Mouse (Mus musculus) intestine, embryonic 14.5 days (tissue): ENCODE data around the gene Tmem132a. TPM values are rescaled to one million over a fixed set of nuclear protein-coding genes. Genes with fewer than 3 reads are reported as not detected.

Experiments
- ATAC-seq: fragments of 200-750 bp; cut with Nextera tagmentation; replicated peaks from 2 replicates; pipeline ENCODE4 v1.8.0; 2017; ENCODE audit warnings: low read depth, moderate number of reproducible peaks, moderate TSS enrichment, moderate library complexity; ENCODE audit not compliant: low FRiP score, low TSS enrichment
- DNase-seq: peaks from one replicate; pipeline ENCODE4 v3.0.0-alpha.2; 2018; ENCODE audit warnings: low spot score
- H3K27ac ChIP-seq: fragments of 300-500 bp; sonication (generic); 2 replicates; pipeline ENCODE4 v1.5.1; 2014; ENCODE audit warnings: low read depth, mild to moderate bottlenecking, control low read depth
- H3K27me3 ChIP-seq: fragments of 300-500 bp; sonication (generic); replicated peaks from 2 replicates; pipeline ENCODE4 v1.6.1; 2014; ENCODE audit warnings: low read length, control low read depth; ENCODE audit not compliant: control insufficient read depth, insufficient read depth
- H3K36me3 ChIP-seq: fragments of 300-500 bp; sonication (generic); 2 replicates; pipeline ENCODE4 v1.6.1; 2014; ENCODE audit warnings: low read length, control low read depth; ENCODE audit not compliant: control insufficient read depth, insufficient read depth
- H3K4me1 ChIP-seq: fragments of 300-500 bp; sonication (generic); replicated peaks from 2 replicates; pipeline ENCODE4 v1.6.1; 2014; ENCODE audit warnings: low read length, control low read depth, mixed read lengths; ENCODE audit not compliant: control insufficient read depth, insufficient read depth
- H3K4me2 ChIP-seq: fragments of 300-500 bp; sonication (generic); 2 replicates; pipeline ENCODE4 v1.6.1; 2014; ENCODE audit warnings: low read length
- H3K4me3 ChIP-seq: fragments of 300-500 bp; sonication (generic); 2 replicates; pipeline ENCODE4 v1.5.1; 2014; ENCODE audit warnings: low read depth, low read length, control low read depth, mixed read lengths
- H3K9ac ChIP-seq: fragments of 300-500 bp; sonication (generic); 2 replicates; pipeline ENCODE4 v1.6.1; 2014; ENCODE audit warnings: mild to moderate bottlenecking, low read length
- H3K9me3 ChIP-seq: fragments of 300-500 bp; sonication (generic); 2 replicates; pipeline ENCODE4 v1.6.1; 2016; ENCODE audit warnings: low read length, control low read depth; ENCODE audit not compliant: control insufficient read depth
- WGBS: fragments of 180-500 bp; shearing (Covaris S2); extraction: QIAGEN DNeasy Blood & Tissue Kit; methylation state at CpG from one replicate; pipeline ENCODE4 v1.1.7; 2014; 5-methylcytosine and 5-hydroxymethylcytosine counted together
- polyA plus RNA-seq: library from polyadenylated mRNA; unstranded; fragments of >200 nt; fragmentation: Nextera tagmentation; extraction: Ambion mirVana; gene quantifications from 2 replicates; pipeline ENCODE4 v1.2.1, GENCODE M21; 2014

Tmem132a gene
- polyA plus RNA-seq, 1 experiment from 2014 or later: 50.6 TPM

- peaks cover 34% of the 10 kb centered on the region for H3K4me1 ChIP-seq
- peak; percentile 77 for ATAC-seq
- H3K27me3 ChIP-seq: no peaks in the 10 kb centered on the region
- H3K4me2 ChIP-seq: peak overlapping the region; percentile 32
- peak overlapping the region; percentile 88 for H3K27ac ChIP-seq
- WGBS: 24% methylated on average over 7 of the region's 7 CpGs
- peaks cover 76% of the 10 kb centered on the region for H3K36me3 ChIP-seq
- no peak overlapping the region for H3K4me3 ChIP-seq
- H3K9ac ChIP-seq: peak overlapping the region; percentile 27; the same call in 1 of the 2 replicates
- H3K9me3 ChIP-seq: no peaks in the 10 kb centered on the region
- peak; percentile 78 for DNase-seq
Observed at GRCm38 (mm10) chr19:10904927-10905727, 35.4 kb upstream of the Tmem132a start.

DNA sequence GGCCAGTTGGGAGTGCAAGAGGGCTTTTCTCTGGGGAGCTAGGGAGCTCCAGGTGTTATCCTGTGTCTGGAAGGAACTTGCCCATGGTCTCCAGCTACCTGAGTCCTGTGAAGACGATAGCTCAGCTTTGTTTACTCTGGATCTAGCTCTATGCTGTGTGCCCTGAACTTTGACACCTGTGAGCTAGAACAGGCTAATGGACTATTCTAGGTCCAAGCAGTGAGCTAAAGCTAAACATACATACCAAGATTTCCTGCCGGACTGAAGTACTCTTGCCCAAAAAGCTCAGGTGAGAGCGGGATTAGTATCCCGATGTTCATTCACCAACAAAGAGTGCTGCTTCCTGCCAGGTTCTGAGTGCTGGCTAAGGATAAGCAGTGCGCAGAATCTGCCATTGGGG is 34.8 kb upstream of the Tmem132a start:
- H3K4me2 ChIP-seq: no peak overlapping the region
- no peak overlapping the region for H3K4me3 ChIP-seq
- no peaks in the 10 kb centered on the region for H3K27me3 ChIP-seq
- WGBS: 67% methylated on average over 5 of the region's 5 CpGs
- peaks cover 31% of the 10 kb centered on the region for H3K4me1 ChIP-seq
- no peaks in the 10 kb centered on the region for H3K9me3 ChIP-seq
- no peak overlapping the region for H3K9ac ChIP-seq
- no peak for ATAC-seq
- H3K36me3 ChIP-seq: peaks cover 82% of the 10 kb centered on the region
- no peak for DNase-seq
- peak overlapping the region; percentile 88; the same call in 1 of the 2 replicates for H3K27ac ChIP-seq

GRCm38 (mm10) chr19:10901046-10901445 is 31.3 kb upstream of the Tmem132a start:
- Histone ChIP-seq H3K36me3 (peaks cover 86% of the 10 kb centered on the region), H3K27me3 (no peaks in the 10 kb centered on the region), H3K27ac (no peak overlapping the region), H3K9ac (no peak overlapping the region), H3K4me2 (no peak overlapping the region), H3K4me3 (no peak overlapping the region), H3K9me3 (no peaks in the 10 kb centered on the region), H3K4me1 (peaks cover 28% of the 10 kb centered on the region)
- DNase-seq (no peak), ATAC-seq (no peak)
- 88% methylated on average over 5 of the region's 5 CpGs for WGBS

GRCm38 (mm10) chr19:10900315-10900714 is 30.6 kb upstream of the Tmem132a start:
- no peak overlapping the region for H3K4me3 ChIP-seq
- WGBS: 85% methylated on average over 6 of the region's 6 CpGs

GRCm38 (mm10) chr19:10897491-10897890 is 27.8 kb upstream of the Tmem132a start:
- ATAC-seq (no peak), DNase-seq (no peak)
- Histone ChIP-seq H3K4me2 (no peak overlapping the region), H3K27me3 (no peaks in the 10 kb centered on the region), H3K4me1 (peaks cover 11% of the 10 kb centered on the region), H3K9ac (no peak overlapping the region), H3K9me3 (no peaks in the 10 kb centered on the region), H3K27ac (no peak overlapping the region), H3K36me3 (peaks cover 53% of the 10 kb centered on the region), H3K4me3 (no peak overlapping the region)
- WGBS: 81% methylated on average over 8 of the region's 8 CpGs

More at GRCm38 (mm10) chr19:10900315-10900714, 30.6 kb upstream of the Tmem132a start:
- Histone ChIP-seq H3K9me3 (no peaks in the 10 kb centered on the region), H3K9ac (no peak overlapping the region), H3K36me3 (peaks cover 79% of the 10 kb centered on the region), H3K27me3 (no peaks in the 10 kb centered on the region), H3K27ac (no peak overlapping the region), H3K4me1 (peaks cover 22% of the 10 kb centered on the region), H3K4me2 (no peak overlapping the region)
- DNase-seq: no peak
- no peak for ATAC-seq

- peak overlapping the region; percentile 88 for H3K4me2 ChIP-seq
- 74% methylated on average over 7 of the region's 7 CpGs for WGBS
- H3K9ac ChIP-seq: peak overlapping the region; percentile 81
- peaks cover 11% of the 10 kb centered on the region for H3K4me1 ChIP-seq
- peaks cover 46% of the 10 kb centered on the region for H3K36me3 ChIP-seq
- no peak overlapping the region for H3K27ac ChIP-seq
- H3K9me3 ChIP-seq: no peaks in the 10 kb centered on the region
- DNase-seq (no peak), ATAC-seq (no peak)
- H3K27me3 ChIP-seq: no peaks in the 10 kb centered on the region
- H3K4me3 ChIP-seq: peak overlapping the region; percentile 73; the same call in 1 of the 2 replicates
Observed at GRCm38 (mm10) chr19:10896849-10897248, 27.1 kb upstream of the Tmem132a start.

DNA sequence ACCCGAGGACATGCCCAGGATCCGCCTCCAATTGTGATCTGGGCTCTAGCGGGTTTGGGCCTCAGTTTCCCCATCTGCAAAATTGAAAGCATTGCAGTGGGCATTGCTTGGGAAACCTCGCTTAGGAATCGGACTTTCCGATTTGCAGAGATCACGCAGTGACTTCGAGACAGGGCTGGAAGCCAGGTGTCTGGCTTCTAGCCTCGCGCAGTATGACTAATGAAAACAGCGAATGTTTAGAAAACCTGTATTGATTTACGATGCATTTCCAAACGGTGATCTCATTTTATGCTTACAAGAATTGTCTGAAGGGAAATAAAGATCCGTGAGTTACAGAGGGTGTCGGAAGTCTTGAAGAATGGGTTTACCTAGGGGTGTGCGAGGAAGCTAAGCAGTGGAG is 26.0 kb upstream of the Tmem132a start:
- DNase-seq: no peak
- H3K36me3 ChIP-seq: peaks cover 35% of the 10 kb centered on the region
- peak overlapping the region; percentile 88 for H3K27ac ChIP-seq
- peaks cover 11% of the 10 kb centered on the region for H3K4me1 ChIP-seq
- H3K9me3 ChIP-seq: no peaks in the 10 kb centered on the region
- H3K4me2 ChIP-seq: peak overlapping the region; percentile 88
- peak overlapping the region; percentile 81 for H3K9ac ChIP-seq
- H3K27me3 ChIP-seq: no peaks in the 10 kb centered on the region
- no peak; the same call in 1 of the 2 replicates for ATAC-seq
- H3K4me3 ChIP-seq: peak overlapping the region; percentile 73
- under 1% methylated on average over 16 of the region's 16 CpGs for WGBS

DNA sequence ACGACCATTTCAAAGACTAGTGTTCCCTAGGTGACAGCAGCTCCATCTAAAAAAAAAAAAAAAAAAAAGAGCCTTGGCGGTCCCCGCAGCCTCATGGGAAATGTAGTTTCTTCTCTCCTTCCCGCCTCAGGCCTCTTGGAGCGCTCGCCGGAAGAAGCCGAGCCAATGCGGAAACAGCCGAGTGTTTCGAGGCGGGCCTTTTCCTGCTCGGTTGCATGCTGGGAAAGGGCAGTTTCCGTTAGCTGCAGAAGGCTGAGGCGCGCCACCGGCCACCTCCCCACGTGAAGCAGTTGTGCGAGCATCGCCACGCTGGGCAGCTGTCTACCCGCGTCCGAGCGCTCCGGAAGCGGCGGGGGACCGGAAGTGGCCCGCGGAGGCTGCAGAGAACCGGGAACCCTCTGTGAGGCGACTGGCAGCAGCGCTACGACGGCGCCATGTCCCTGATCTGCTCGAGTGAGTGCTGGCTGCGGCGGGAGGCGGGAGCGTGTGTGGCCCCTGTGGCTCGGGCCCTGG is 25.3 kb upstream of the Tmem132a start, which contains the start of gene Prpf19:
Gene Prpf19 (plus strand): TSS at position 216 of the 513 bp plus-strand sequence.
- Histone ChIP-seq H3K4me2 (peak within 1 kb of the TSS; percentile 88), H3K4me1 (peaks cover 11% of the 10 kb centered on the region), H3K9me3 (no peaks in the 10 kb centered on the region), H3K4me3 (peak within 1 kb of the TSS; percentile 73), H3K9ac (peak within 1 kb of the TSS; percentile 81), H3K36me3 (peaks cover 29% of the 10 kb centered on the region), H3K27me3 (no peaks in the 10 kb centered on the region), H3K27ac (peak within 1 kb of the TSS; percentile 88)
- peak; percentile 95 for ATAC-seq
- peak; percentile 97 for DNase-seq
- WGBS: under 1% methylated on average over 43 of the region's 43 CpGs
